Mouse (Mus musculus) heart, adult 8-10 months (tissue): ENCODE results near the gene Nxpe4. TPM values are rescaled to one million over a fixed set of nuclear protein-coding genes. Genes with fewer than 3 reads are reported as not detected.
"Not testable (repeated sequence)": the region's sequence is repeated elsewhere in the genome, so short reads cannot be mapped to it uniquely, and the experiment has no call there.

Experiments
- DNase-seq: peaks from one replicate; pipeline ENCODE4 v3.0.0; 2022; ENCODE audit warnings: low spot score
- total RNA-seq, 4 experiments: library from RNA; stranded (reverse); gene quantifications; 2 replicates each; pipeline ENCODE4 v1.2.4; 2022

Gene Nxpe4
- total RNA-seq, 4 experiments from 2014 or later = 5.4 to 8.3 (median 6.4) TPM

DNA sequence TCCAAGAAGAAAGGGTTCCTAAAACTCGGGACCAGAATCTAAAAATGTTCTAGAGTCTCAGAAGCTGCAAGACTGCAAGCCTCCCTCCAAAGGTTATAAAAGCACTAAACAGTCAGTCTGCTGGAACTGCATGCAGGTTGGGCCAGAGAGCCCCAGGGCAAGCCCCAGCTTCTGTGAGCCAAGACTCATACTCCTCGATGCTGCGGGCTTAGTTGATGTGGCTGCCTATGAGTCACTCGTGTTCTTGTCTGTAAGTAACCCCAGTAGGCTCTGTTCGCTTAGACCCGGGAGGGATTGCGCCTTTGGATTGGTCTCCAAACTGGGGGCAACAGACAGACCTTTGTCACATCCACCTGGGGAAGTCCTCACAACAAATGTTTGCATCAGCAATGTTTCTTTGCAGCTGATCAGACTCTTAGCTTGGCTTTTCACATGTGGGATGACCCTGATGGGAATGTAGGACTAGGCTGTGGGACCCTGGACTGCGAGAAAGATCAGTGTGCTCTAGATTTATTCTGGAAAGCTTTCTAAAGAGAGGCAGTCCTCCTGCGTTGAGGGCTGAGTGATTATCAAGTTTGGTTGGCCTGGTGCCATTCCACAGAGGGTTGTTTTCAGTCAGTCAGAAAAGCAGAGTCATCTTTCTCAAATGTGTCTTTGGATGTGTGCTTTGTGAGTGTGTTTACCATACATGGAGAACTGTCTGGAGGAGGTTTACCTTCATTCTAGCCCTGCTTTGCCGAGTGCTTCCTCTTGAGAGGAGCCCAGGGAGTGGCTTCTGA, 245.9 kb downstream of the Nxpe4 start:
- DNase-seq = no peak

DNA sequence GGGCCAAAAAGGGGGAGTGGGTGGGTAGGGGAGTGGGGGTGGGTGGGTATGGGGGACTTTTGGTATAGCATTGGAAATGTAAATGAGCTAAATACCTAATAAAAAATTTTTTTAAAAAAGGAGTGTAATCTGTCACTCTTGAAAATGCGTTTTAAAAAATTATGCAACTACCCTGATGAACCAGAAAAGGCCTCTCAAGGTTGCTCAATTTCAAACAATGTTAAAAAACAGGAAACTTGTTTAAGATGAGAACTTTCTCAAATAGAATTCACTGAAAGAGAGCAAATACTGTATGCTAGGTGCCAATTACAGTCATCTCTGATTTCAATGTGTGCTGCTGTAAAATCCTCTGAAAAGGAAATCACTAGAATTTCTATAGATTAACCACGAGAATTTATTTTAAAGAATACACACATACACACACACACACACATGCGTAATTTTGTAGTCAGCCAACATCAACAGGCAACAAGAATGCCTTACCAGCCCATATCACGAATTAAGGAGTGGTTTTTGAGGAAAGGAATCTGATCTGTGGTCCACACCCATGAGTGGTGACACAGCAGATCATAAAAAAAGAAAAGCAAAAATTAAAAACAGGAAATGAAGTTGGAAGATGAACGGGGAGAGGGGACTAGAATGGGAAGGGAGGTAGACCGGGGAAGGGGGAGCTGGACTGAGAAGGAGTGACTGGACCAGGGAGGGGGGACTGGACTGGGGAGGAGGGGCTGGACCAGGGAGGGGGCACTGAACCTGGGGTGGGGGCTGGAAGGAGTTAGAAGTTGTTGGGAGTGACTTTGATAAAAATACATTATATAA, 248.6 kb downstream of the Nxpe4 start:
- DNase-seq = no peak

DNA sequence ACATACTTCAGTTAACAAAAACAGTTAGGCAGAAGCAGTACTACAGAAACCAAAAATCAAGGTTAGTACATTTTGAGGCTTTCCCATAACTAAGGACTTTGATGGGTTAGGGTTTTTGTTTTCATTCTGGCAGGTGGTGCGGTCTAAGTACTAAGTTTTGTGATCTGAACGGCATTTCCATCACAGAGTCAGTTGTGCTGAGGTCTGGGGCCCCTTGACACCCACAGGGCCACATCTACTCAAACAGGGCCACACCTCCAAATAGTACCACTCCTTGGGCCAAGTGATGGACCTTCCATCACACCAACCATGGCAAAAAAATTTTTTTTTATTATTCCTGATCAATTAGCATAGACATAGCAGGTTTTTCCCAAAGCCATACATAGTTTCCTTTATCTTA, 251.8 kb downstream of the Nxpe4 start:
- DNase-seq = no peak

DNA sequence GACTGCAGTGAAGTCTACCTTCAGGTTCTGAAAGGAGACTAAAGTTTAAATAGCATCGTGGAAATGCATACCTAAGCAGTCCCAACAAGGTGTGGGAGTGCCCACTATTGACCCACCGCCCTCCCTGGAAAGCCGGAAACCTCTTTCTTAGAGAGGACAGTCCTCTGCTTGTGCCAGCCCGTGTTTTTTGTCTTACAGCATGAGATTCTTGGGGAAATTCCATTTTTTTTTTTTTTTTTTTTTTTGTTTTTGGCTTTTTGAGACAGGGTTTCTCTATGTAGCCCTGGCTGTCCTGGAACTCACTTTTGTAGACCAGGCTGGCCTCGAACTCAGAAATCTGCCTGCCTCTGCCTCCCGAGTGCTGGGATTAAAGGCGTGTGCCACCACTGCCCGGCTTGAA, 255.5 kb downstream of the Nxpe4 start:
- not testable (repeated sequence) for DNase-seq

DNA sequence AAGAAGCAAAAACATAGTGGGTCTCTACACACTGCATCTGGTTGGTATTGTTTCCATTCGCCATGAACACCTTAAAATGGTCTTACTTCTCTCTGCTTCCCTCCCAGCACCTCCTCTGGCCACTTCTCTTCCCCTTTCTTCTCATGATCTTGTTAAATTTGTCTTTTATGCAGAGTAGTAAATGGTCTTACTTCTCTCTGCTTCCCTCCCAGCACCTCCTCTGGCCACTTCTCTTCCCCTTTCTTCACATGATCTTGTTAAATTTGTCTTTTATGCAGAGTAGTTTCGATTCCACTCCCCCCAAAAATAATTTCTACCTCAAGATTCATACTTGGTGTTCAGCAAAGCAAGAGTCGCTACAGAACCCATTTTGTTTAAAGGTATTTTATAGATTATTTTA, 256.2 kb downstream of the Nxpe4 start:
- DNase-seq = no peak

DNA sequence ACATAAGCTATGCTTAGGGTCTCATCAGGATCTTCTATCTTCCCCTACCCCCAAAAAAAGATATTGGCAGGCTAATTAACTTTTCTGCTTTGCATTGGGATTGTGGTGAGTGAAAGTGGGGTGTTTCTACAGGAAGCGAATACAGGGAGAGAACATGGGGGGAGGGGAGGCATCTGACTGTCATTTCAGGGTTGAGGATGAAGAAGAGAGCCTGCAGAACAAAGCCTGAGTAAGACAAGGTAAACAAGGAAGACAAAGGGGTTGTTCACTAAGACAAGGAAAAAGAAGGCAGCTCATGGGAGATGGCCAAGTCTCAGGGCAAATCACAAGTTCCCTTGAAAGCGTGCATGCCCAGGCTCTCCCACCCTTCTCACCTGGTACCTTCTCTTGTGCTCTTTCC, 256.6 kb downstream of the Nxpe4 start:
- no peak for DNase-seq

DNA sequence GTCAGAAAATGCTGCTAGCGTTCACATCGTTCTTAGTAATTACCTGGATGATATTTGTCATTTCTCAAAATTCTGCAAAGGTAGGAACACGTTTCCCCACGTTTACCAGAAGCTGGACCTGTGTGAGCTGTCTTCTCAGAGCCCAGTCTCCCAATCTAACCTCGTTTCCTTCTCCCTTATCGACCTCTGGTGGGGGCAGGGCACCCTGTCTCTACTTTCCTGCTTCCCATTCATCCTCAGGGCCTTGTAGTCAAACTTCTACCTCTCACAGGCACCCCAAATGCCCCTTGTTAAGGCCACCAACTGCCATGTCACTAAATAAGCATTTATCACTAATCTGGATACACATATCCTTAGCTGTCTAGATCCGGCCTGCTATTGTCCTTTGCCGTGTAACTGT, 257.0 kb downstream of the Nxpe4 start:
- DNase-seq = no peak

DNA sequence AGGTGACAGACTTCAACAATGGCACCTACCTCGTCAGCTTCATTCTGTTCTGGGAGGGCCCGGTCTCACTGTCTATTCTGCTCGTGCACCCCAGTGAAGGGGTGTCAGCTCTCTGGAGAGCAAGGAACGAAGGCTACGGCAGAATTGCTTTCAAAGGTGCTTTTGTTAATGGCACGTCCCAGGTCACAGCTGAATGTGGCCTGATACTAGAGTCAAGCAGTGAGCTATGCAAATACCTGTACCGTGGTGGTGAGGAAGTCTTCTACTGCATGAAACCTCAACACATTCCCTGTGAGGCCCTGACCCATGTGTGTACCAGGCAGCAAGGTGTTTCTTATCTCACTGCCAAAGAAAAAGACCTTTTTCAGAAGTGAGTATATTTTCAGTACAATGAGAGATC, 258.6 kb downstream of the Nxpe4 start:
- DNase-seq = no peak

DNA sequence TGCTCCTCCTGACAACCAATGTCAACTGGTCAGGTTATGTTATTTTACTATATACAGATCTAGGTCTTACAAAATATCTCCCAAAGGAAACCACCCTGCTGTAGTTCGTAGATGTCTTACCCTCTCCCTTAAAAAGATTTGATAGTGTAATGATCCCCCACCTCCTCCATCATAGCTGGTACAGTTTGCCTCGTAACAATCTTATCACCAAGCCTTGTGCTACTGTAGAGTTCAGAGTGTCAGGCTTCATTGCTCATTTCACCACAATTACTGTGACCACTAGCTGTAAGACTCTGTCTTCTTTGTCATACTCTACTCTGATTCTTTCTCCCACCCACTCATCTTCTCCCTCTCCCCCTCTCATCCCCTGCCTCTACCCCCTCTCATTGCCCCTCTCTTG, 259.2 kb downstream of the Nxpe4 start:
- DNase-seq = no peak

DNA sequence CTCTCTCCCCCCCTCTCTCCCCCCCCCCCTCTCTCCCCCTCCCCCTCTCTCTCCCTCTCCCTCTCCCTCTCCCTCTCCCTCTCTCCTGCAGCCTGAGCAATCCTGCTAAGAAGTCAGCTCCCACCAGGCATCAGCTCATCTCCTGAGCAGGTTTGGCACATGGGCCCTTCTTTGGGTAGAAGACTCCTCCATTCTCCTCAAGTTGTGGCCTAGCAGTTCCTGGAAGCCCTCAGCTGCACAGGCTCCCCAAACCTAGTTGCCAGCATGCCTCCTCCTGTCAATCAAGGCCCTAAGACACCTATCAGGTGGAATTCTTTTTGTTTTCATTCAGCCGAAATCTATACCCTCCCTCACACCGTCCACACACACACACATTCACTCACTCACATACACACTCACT, 259.7 kb downstream of the Nxpe4 start:
- DNase-seq = no peak

DNA sequence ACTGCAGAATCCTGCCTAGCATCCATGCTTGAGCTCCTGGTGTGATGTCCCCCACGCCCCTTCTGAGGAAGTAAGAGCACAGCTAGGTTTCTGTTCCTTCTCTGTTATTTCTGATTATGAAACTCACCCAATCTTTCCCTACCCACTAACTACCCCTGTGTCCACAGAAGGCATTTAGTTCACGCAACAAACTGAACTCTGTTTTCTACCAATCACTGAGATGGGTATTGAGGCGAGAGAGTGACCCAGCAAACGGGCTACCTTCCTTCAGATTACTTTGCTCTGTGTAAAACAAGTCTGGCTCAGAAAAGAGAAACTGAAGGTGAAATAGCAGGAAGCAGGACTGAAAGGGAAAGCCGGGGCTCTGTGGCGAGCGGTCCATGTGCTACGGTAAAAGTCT, 260.6 kb downstream of the Nxpe4 start:
- DNase-seq = peak; percentile 9

DNA sequence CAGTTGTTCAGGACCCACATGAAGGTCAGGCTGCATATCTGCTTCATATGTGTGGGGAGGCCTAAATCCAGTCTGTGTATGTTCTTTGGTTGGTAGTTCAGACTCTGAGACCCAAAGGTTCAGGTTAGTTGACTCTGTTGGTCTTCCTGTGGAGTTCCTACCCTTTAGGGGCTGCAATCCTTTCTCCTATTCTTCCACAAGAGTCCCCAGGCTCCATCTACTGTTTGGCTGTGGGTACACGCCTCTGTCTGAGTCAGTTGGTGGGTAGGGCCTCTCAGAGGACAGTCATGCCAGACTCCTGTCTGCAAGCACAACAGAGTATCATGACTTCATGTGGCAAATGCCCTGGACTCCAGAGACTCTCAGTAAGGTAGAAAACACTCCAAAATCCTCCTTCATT, 261.4 kb downstream of the Nxpe4 start:
- DNase-seq = no peak

DNA sequence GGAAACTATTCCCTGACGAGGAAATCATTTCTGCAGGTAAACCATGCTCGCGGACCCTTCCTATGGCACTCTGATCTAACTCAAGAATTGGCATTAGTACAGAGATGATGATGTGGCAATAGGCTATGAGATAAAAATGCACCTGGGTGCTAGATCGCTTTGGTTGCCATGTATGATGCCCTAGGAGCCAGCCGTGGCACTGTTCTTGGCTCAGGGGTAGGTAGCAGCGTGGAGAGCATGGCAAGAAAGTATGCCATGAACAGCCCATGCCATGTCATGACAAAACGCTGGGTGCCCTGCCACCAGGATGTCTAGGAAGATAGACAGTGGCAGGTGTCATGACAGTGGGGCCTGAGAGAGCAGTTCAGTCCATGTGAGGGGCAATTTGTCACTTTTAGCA, 265.4 kb downstream of the Nxpe4 start:
- DNase-seq = no peak

DNA sequence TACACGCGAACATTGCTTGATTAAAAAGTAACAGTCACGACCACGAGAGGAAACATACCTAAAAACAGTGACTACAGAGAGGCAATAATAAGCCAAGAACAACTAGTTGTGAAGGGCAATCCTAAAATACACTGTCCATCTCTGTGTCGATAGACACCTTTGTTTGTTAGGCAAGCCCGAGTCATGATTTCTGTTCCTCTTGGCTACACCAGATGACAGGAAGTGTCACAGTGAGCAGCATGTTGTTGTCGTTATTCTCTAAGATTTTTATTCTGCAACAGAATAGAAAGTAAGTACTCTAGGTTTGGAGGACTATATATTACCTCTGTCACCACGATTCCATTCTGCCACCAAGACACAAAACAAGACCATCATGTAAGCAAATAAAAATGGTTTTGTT, 270.6 kb downstream of the Nxpe4 start:
- DNase-seq = no peak

DNA sequence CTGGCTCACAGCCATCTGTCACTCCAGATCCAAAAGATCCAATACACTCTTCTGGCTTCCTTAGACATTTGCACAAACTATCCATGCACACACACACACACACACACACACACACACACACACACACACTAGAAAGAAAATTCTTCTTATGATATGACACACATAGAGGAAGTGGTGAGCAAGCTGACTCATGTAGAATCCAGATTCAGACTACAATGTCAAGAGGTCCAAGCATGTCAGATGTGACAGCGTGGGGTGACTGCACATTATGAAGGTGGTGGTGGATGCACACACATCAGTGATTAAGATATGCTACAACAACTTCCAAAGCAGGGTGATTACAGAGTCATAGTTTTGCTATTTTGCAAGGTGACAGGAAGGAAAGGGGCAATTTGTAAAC, 282.1 kb downstream of the Nxpe4 start:
- no peak for DNase-seq

DNA sequence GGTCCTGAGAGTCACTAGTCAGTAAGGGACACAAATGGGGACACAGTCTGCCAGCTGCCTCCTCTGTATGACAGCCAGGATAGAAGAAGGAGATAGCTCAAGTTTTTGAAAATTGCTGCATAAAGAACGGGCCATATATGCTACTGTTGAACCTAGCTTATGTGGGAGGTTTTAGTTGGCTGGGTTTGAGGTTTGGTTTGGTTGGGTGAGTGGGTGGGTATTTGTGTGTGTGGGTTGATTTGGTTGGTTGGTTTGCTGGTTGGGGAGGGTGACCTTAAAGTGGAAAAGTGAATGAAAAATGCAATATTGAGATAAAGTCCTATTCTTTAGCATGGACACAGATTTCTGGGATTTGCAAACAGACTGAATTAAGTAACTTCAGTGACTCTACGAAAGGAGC, 283.0 kb downstream of the Nxpe4 start:
- DNase-seq = no peak

DNA sequence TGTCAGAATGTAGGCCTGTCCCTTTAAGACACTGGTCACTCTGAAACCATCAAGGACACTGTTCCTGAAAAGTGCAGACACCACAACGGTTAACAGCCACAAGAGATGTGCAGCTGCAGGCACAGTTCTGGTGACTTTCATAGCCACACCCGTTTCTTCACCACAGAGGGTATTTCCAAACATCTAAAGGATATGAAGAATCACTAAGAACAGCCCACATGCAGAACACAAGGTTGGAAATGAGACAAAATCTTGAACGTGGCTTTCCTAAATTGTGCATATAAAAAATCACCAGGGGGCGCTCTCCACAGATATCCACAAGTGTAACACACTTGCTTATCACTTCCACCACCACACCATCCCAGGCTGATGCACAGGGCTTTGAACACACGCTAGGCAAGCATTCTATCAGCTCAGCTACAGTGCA, 286.0 kb downstream of the Nxpe4 start:
- DNase-seq = peak; percentile 14

Other genes starting within 250 kb of the Nxpe4 start
- gene Nxpe2, start 191.4 kb downstream of the Nxpe4 start, total RNA-seq = 1 to 10 TPM; 1.1 to 2.6 (median 1.8) TPM